Mouse (Mus musculus) limb, embryonic 12.5 days (tissue): Measurements from ENCODE around the gene Klk1. TPM values are rescaled to one million over a fixed set of nuclear protein-coding genes. Genes with fewer than 3 reads are reported as not detected.

Source experiments
- ATAC-seq: fragments of 200-750 bp; cut with Nextera tagmentation; 2 replicates; pipeline ENCODE4 v1.8.0; 2017; ENCODE audit warnings: low read depth, moderate TSS enrichment; ENCODE audit not compliant: insufficient number of reproducible peaks, insufficient read depth, low FRiP score, low TSS enrichment
- H3K27ac ChIP-seq: fragments of 300-500 bp; sonication (generic); 2 replicates; pipeline ENCODE4 v1.5.1; 2016; ENCODE audit warnings: mild to moderate bottlenecking, moderate library complexity
- H3K27me3 ChIP-seq: fragments of 300-500 bp; sonication (generic); 2 replicates; pipeline ENCODE4 v1.6.1; 2016; ENCODE audit warnings: mild to moderate bottlenecking, moderate library complexity
- H3K36me3 ChIP-seq: fragments of 300-500 bp; sonication (generic); 2 replicates; pipeline ENCODE4 v1.6.1; 2016; ENCODE audit warnings: mild to moderate bottlenecking, moderate library complexity
- H3K4me1 ChIP-seq: fragments of 300-500 bp; sonication (generic); replicated peaks from 2 replicates; pipeline ENCODE4 v1.6.1; 2016
- H3K4me2 ChIP-seq: fragments of 300-500 bp; sonication (generic); 2 replicates; pipeline ENCODE4 v1.6.1; 2016; ENCODE audit warnings: mild to moderate bottlenecking, moderate library complexity
- H3K4me3 ChIP-seq: fragments of 300-500 bp; sonication (generic); replicated peaks from 2 replicates; pipeline ENCODE4 v1.5.1; 2016; ENCODE audit warnings: mild to moderate bottlenecking
- H3K9ac ChIP-seq: fragments of 300-500 bp; sonication (generic); replicated peaks from 2 replicates; pipeline ENCODE4 v1.6.1; 2016; ENCODE audit warnings: mild to moderate bottlenecking, moderate library complexity
- H3K9me3 ChIP-seq: fragments of 300-500 bp; sonication (generic); 2 replicates; pipeline ENCODE4 v1.6.1; 2016; ENCODE audit warnings: mild to moderate bottlenecking, moderate library complexity
- WGBS: fragments of 180-500 bp; shearing (Covaris S2); methylation state at CpG from one replicate; pipeline ENCODE4 v1.1.7; 2016; 5-methylcytosine and 5-hydroxymethylcytosine counted together
- polyA plus RNA-seq: library from polyadenylated mRNA; unstranded; fragments of >200 nt; fragmentation: Nextera tagmentation; extraction: Ambion mirVana; gene quantifications from 2 replicates; pipeline ENCODE4 v1.2.1, GENCODE M21; 2016

The Klk1 gene
- polyA plus RNA-seq, 1 experiment from 2014 or later = not detected

DNA sequence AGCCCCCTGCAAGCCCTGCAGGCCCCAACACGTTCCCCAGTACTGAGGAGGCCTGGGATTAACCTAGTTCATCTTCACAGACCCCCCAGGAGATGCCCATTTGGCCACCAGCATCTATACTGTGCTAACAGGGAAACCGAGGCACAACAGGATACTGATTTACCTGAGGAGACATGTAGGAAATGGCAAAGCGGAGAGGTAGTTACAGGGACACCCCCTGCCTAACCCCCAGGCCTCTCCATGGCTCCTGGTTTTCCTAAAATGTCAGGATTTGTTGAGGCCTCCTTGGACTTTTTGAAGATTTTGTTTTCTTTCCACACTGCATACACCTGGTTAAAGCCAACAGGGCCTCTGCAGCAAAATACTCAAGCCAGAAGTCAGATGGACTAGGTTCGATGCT is 32.1 kb downstream of the Klk1 start, which contains the start of gene Acp4:
Gene Acp4 (minus strand): TSS at position 101 of the 400 bp plus-strand sequence.
- Histone ChIP-seq H3K27me3 (peaks cover 16% of the 10 kb centered on the region; the same call in 1 of the 2 replicates), H3K27ac (no peak within 1 kb of the TSS), H3K9me3 (no peaks in the 10 kb centered on the region), H3K36me3 (peaks cover 20% of the 10 kb centered on the region), H3K4me2 (no peak within 1 kb of the TSS), H3K9ac (no peak within 1 kb of the TSS), H3K4me1 (no peaks in the 10 kb centered on the region), H3K4me3 (no peak within 1 kb of the TSS)
- WGBS = 76% methylated on average over 4 of the region's 4 CpGs
- ATAC-seq = no peak

DNA sequence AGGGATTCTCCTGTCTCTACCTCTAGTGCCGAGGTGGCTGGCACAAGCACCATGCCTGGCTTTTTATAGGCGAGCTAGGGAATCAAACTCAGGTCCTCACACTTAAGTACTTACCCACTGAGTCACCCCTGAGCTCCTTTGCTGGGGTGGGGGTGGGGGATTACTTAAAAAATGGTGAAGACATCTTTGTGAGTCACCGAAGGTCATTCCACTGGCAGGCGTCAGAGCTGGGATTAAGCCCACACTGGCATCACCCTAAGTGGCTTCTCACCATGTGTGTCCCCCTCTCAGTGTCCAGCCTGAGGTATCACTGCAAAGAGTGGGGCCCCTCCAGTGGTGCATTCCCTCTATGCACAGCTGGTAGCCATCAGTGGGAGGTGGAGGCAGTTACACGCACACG is 35.2 kb downstream of the Klk1 start:
- Histone ChIP-seq H3K27ac (no peak overlapping the region), H3K4me3 (no peak overlapping the region), H3K9me3 (no peaks in the 10 kb centered on the region), H3K4me1 (peaks cover 6% of the 10 kb centered on the region), H3K36me3 (no peaks in the 10 kb centered on the region), H3K4me2 (no peak overlapping the region), H3K27me3 (peaks cover 39% of the 10 kb centered on the region), H3K9ac (no peak overlapping the region)
- ATAC-seq = no peak
- WGBS = 72% methylated on average over 6 of the region's 6 CpGs

GRCm38 (mm10) chr7:44261147-44261546 is 36.0 kb downstream of the Klk1 start, which contains the start of gene Gm15517:
Gene Gm15517 (plus strand): TSS chr7:44261447.
- Histone ChIP-seq H3K36me3 (no peaks in the 10 kb centered on the region), H3K9me3 (no peaks in the 10 kb centered on the region), H3K4me1 (peaks cover 6% of the 10 kb centered on the region), H3K4me2 (no peak within 1 kb of the TSS), H3K27me3 (peaks cover 42% of the 10 kb centered on the region), H3K4me3 (no peak within 1 kb of the TSS), H3K27ac (no peak within 1 kb of the TSS), H3K9ac (0 out of 2 replicates have a peak within 1 kb of the TSS, but pooled peaks have one; percentile 2)
- no peak for ATAC-seq
- 61% methylated on average over 5 of the region's 5 CpGs for WGBS

GRCm38 (mm10) chr7:44262791-44263643 is 37.9 kb downstream of the Klk1 start:
- peaks cover 6% of the 10 kb centered on the region for H3K4me1 ChIP-seq
- no peak overlapping the region for H3K9ac ChIP-seq
- H3K27ac ChIP-seq = no peak overlapping the region
- H3K36me3 ChIP-seq = no peaks in the 10 kb centered on the region
- H3K4me3 ChIP-seq = peak overlapping the region; percentile 16
- peaks cover 56% of the 10 kb centered on the region for H3K27me3 ChIP-seq
- peak overlapping the region; percentile 52 for H3K4me2 ChIP-seq
- WGBS = 3% methylated on average over 34 of the region's 34 CpGs
- H3K9me3 ChIP-seq = no peaks in the 10 kb centered on the region
- peak; percentile 65 for ATAC-seq

DNA sequence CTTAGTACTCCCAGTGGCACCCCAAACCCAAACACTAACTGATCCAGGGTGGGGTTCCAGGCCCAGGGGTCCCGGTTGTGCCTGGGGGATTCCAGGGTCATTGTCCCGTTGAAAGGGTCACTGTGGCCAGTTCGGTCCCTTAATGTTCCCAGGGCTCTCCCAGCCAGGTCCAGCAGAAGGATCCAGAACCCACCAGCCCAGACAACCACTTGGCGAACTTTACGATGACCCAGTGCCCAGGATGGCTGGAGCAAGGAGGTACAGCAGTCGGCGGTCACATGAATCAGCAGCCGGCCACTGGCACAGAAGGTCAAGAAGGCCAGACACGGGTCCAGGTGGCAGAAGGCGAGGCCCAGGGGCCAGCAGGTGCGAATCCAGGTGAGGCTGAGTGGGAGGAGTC is 43.0 kb downstream of the Klk1 start:
- 77% methylated on average over 11 of the region's 11 CpGs for WGBS
- no peaks in the 10 kb centered on the region for H3K9me3 ChIP-seq
- no peak overlapping the region for H3K4me3 ChIP-seq
- H3K36me3 ChIP-seq = no peaks in the 10 kb centered on the region
- H3K9ac ChIP-seq = no peak overlapping the region; the same call in 1 of the 2 replicates
- no peak for ATAC-seq
- H3K4me2 ChIP-seq = no peak overlapping the region
- peaks cover 4% of the 10 kb centered on the region for H3K4me1 ChIP-seq
- H3K27ac ChIP-seq = no peak overlapping the region
- H3K27me3 ChIP-seq = peaks cover 60% of the 10 kb centered on the region

GRCm38 (mm10) chr7:44269397-44269796 is 44.2 kb downstream of the Klk1 start:
- H3K27me3 ChIP-seq = peaks cover 61% of the 10 kb centered on the region
- no peak for ATAC-seq
- no peak overlapping the region for H3K4me2 ChIP-seq
- no peaks in the 10 kb centered on the region for H3K9me3 ChIP-seq
- no peak overlapping the region for H3K27ac ChIP-seq
- H3K4me1 ChIP-seq = no peaks in the 10 kb centered on the region
- H3K9ac ChIP-seq = no peak overlapping the region
- no peaks in the 10 kb centered on the region for H3K36me3 ChIP-seq
- WGBS = 87% methylated on average over 2 of the region's 2 CpGs
- no peak overlapping the region for H3K4me3 ChIP-seq

DNA sequence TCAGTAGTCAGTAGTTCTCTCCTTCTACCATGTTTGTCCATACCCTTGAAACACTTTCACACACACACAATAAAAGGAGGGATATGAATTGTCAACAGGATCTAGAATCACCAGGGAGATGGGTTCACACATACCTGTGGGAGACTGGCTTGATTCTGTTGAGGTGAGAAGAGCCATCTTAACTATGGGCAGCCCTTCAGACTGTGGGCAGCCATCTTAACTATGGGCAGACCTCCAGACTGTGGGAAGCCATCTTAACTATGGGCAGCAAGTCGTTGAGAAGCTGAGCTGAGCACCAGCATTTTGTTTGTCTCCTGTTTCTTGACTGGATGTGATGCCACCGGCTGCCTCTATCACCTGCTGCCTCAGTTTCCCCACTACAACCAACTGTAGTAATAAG is 46.1 kb downstream of the Klk1 start:
- Histone ChIP-seq H3K4me2 (no peak overlapping the region), H3K36me3 (no peaks in the 10 kb centered on the region), H3K4me1 (no peaks in the 10 kb centered on the region), H3K27ac (no peak overlapping the region), H3K4me3 (no peak overlapping the region), H3K27me3 (peaks cover 69% of the 10 kb centered on the region), H3K9ac (no peak overlapping the region), H3K9me3 (no peaks in the 10 kb centered on the region)
- ATAC-seq = no peak
- WGBS = 73% methylated on average over 2 of the region's 2 CpGs

DNA sequence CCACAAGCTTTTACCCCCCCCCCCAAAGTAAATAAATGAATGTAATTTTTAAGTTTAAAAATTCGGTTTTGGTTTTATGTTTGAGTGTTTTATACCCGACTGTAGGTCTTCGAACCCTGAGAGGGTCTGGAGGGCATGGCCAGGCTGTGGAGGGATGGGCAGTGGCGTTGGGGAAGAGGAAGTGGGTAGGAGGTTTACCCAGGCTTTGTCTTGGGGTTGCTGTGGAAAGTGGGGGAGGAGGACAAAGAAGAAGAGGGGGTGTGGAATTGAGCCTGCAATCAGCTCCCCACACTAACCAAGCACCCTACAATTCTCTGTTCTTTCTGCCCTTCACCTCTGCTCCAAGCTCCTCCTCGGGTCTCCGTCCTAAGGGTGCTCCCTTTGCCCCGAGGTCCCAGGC is 47.4 kb downstream of the Klk1 start:
- H3K9ac ChIP-seq = no peak overlapping the region
- no peaks in the 10 kb centered on the region for H3K9me3 ChIP-seq
- no peak overlapping the region for H3K27ac ChIP-seq
- WGBS = 85% methylated on average over 7 of the region's 7 CpGs
- no peak overlapping the region for H3K4me3 ChIP-seq
- no peaks in the 10 kb centered on the region for H3K4me1 ChIP-seq
- no peak for ATAC-seq
- peaks cover 67% of the 10 kb centered on the region for H3K27me3 ChIP-seq
- no peaks in the 10 kb centered on the region for H3K36me3 ChIP-seq
- H3K4me2 ChIP-seq = no peak overlapping the region

GRCm38 (mm10) chr7:44273446-44273845 is 48.3 kb downstream of the Klk1 start:
- WGBS = 61% methylated on average over 7 of the region's 7 CpGs
- no peak overlapping the region for H3K27ac ChIP-seq
- H3K9ac ChIP-seq = no peak overlapping the region
- H3K4me1 ChIP-seq = no peaks in the 10 kb centered on the region
- no peaks in the 10 kb centered on the region for H3K36me3 ChIP-seq
- H3K4me3 ChIP-seq = no peak overlapping the region
- no peaks in the 10 kb centered on the region for H3K9me3 ChIP-seq
- no peak overlapping the region for H3K4me2 ChIP-seq
- peaks cover 61% of the 10 kb centered on the region for H3K27me3 ChIP-seq
- ATAC-seq = no peak

DNA sequence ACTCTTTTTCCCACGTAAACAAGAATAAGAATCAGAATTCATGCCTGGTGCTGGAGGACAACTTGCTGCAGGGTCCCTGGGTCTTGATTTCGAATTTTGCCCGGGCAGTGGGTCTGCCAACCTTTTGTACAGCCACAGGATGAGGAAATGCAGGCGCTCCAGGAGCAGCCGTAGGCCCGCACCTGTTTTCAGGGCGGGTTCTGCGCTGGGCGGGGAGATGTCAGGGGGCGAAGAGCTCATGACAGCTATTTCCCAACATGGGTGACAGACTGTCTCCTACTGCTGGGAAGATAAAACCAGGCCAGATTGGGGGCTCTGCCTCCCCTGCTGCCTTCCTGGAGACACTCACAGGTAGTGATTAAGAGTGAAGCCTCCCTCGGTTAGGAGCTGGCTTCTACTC is 48.9 kb downstream of the Klk1 start:
- peaks cover 56% of the 10 kb centered on the region for H3K27me3 ChIP-seq
- ATAC-seq = no peak
- 23% methylated on average over 11 of the region's 11 CpGs for WGBS

GRCm38 (mm10) chr7:44275546-44275945 is 50.4 kb downstream of the Klk1 start:
- Histone ChIP-seq H3K9me3 (no peaks in the 10 kb centered on the region), H3K4me3 (no peak overlapping the region), H3K27me3 (peaks cover 52% of the 10 kb centered on the region), H3K9ac (no peak overlapping the region), H3K4me1 (no peaks in the 10 kb centered on the region), H3K4me2 (no peak overlapping the region), H3K36me3 (no peaks in the 10 kb centered on the region), H3K27ac (no peak overlapping the region)
- no peak for ATAC-seq
- 77% methylated on average over 3 of the region's 3 CpGs for WGBS

More for the DNA sequence above, 48.9 kb downstream of the Klk1 start:
- Histone ChIP-seq H3K4me3 (no peak overlapping the region), H3K9ac (no peak overlapping the region), H3K9me3 (no peaks in the 10 kb centered on the region), H3K36me3 (no peaks in the 10 kb centered on the region), H3K27ac (no peak overlapping the region), H3K4me2 (no peak overlapping the region), H3K4me1 (no peaks in the 10 kb centered on the region)
